Mouse (Mus musculus): ENCODE measurements at regions not wholly inside any gene's neighbourhood (a gene's known extent, or its start where the extent isn't known, plus 50 kb on each side); places are given as distances from the start of the nearest gene placed in this dataset.

GRCm38 (mm10) chr12:107759291-107759690, 244.1 kb downstream of the Bcl11b start:
- Histone ChIP-seq H3K36me3 (ENCODE audit: insufficient read depth) (no peaks in the 10 kb centered on the region), H3K27ac (ENCODE audit: low read depth) (peak overlapping the region; percentile 58), H3K4me1 (ENCODE audit: insufficient read depth) (peaks cover 22% of the 10 kb centered on the region), H3K4me2 (no peak overlapping the region), H3K4me3 (ENCODE audit: low read depth, low read length) (no peak overlapping the region), H3K27me3 (ENCODE audit: insufficient read depth, low read length) (no peaks in the 10 kb centered on the region), H3K9me3 (ENCODE audit: low read depth, low read length) (no peaks in the 10 kb centered on the region), H3K9ac (no peak overlapping the region)
- no peak for DNase-seq
- no peak for ATAC-seq (ENCODE audit: insufficient read depth)
- no peak for TF ChIP-seq CTCF (IDR thresholded peaks at IDR 0.05; ENCODE audit: low read depth)
- WGBS = 66% methylated on average over 5 of the region's 5 CpGs

GRCm38 (mm10) chr12:107759911-107760310, 243.5 kb downstream of the Bcl11b start:
- no peaks in the 10 kb centered on the region for H3K36me3 ChIP-seq (ENCODE audit: insufficient read depth)
- no peak overlapping the region for H3K9ac ChIP-seq
- H3K27ac ChIP-seq (ENCODE audit: low read depth) = no peak overlapping the region
- H3K4me3 ChIP-seq (ENCODE audit: low read depth, low read length) = no peak overlapping the region
- no peaks in the 10 kb centered on the region for H3K27me3 ChIP-seq (ENCODE audit: insufficient read depth, low read length)
- H3K4me2 ChIP-seq = no peak overlapping the region
- peak; percentile 23 for DNase-seq
- 84% methylated on average over 4 of the region's 4 CpGs for WGBS
- H3K9me3 ChIP-seq (ENCODE audit: low read depth, low read length) = no peaks in the 10 kb centered on the region
- ATAC-seq (ENCODE audit: insufficient read depth) = no peak
- H3K4me1 ChIP-seq (ENCODE audit: insufficient read depth) = peaks cover 22% of the 10 kb centered on the region
- TF ChIP-seq CTCF (IDR thresholded peaks at IDR 0.05; ENCODE audit: low read depth) = no peak

- no peaks in the 10 kb centered on the region for H3K36me3 ChIP-seq (ENCODE audit: insufficient read depth)
- H3K4me1 ChIP-seq (ENCODE audit: insufficient read depth) = peaks cover 10% of the 10 kb centered on the region
- no peaks in the 10 kb centered on the region for H3K9me3 ChIP-seq (ENCODE audit: low read depth, low read length)
- WGBS = 65% methylated on average over 4 of the region's 4 CpGs
- no peaks in the 10 kb centered on the region for H3K27me3 ChIP-seq (ENCODE audit: insufficient read depth, low read length)
- no peak overlapping the region for H3K4me2 ChIP-seq
- no peak for DNase-seq
- no peak overlapping the region for H3K27ac ChIP-seq (ENCODE audit: low read depth)
- no peak for ATAC-seq (ENCODE audit: insufficient read depth)
- H3K9ac ChIP-seq = no peak overlapping the region
- H3K4me3 ChIP-seq (ENCODE audit: low read depth, low read length) = no peak overlapping the region
- TF ChIP-seq CTCF (IDR thresholded peaks at IDR 0.05; ENCODE audit: low read depth) = no peak
These were observed 241.3 kb downstream of the Bcl11b start for GRCm38 (mm10) chr12:107762140-107762539.

- TF ChIP-seq CTCF (IDR thresholded peaks at IDR 0.05; ENCODE audit: low read depth) = no peak
- no peak overlapping the region for H3K27ac ChIP-seq (ENCODE audit: low read depth)
- H3K9ac ChIP-seq = no peak overlapping the region
- no peak overlapping the region for H3K4me3 ChIP-seq (ENCODE audit: low read depth, low read length)
- H3K4me1 ChIP-seq (ENCODE audit: insufficient read depth) = no peaks in the 10 kb centered on the region
- DNase-seq (no peak), ATAC-seq (ENCODE audit: insufficient read depth) (no peak)
- no peaks in the 10 kb centered on the region for H3K36me3 ChIP-seq (ENCODE audit: insufficient read depth)
- 44% methylated on average over 13 of the region's 13 CpGs for WGBS
- H3K9me3 ChIP-seq (ENCODE audit: low read depth, low read length) = no peaks in the 10 kb centered on the region
- H3K4me2 ChIP-seq = no peak overlapping the region
- no peaks in the 10 kb centered on the region for H3K27me3 ChIP-seq (ENCODE audit: insufficient read depth, low read length)
These were observed 233.4 kb downstream of the Bcl11b start for GRCm38 (mm10) chr12:107769801-107770515.

- Histone ChIP-seq H3K4me1 (ENCODE audit: insufficient read depth) (no peaks in the 10 kb centered on the region), H3K27me3 (ENCODE audit: insufficient read depth, low read length) (no peaks in the 10 kb centered on the region), H3K36me3 (ENCODE audit: insufficient read depth) (no peaks in the 10 kb centered on the region), H3K27ac (ENCODE audit: low read depth) (no peak overlapping the region), H3K4me3 (ENCODE audit: low read depth, low read length) (no peak overlapping the region), H3K9ac (no peak overlapping the region), H3K9me3 (ENCODE audit: low read depth, low read length) (no peaks in the 10 kb centered on the region), H3K4me2 (no peak overlapping the region)
- no peak for TF ChIP-seq CTCF (IDR thresholded peaks at IDR 0.05; ENCODE audit: low read depth)
- DNase-seq = no peak
- ATAC-seq (ENCODE audit: insufficient read depth) = no peak
- WGBS = 9% methylated on average over 5 of the region's 5 CpGs
These were observed 232.9 kb downstream of the Bcl11b start for GRCm38 (mm10) chr12:107770516-107770836.

GRCm38 (mm10) chr12:107771325-107771724, 232.1 kb downstream of the Bcl11b start:
- H3K9me3 ChIP-seq (ENCODE audit: low read depth, low read length) = no peaks in the 10 kb centered on the region
- no peaks in the 10 kb centered on the region for H3K4me1 ChIP-seq (ENCODE audit: insufficient read depth)
- H3K27ac ChIP-seq (ENCODE audit: low read depth) = no peak overlapping the region
- no peaks in the 10 kb centered on the region for H3K36me3 ChIP-seq (ENCODE audit: insufficient read depth)
- H3K4me2 ChIP-seq = no peak overlapping the region
- H3K4me3 ChIP-seq (ENCODE audit: low read depth, low read length) = no peak overlapping the region
- no peaks in the 10 kb centered on the region for H3K27me3 ChIP-seq (ENCODE audit: insufficient read depth, low read length)
- H3K9ac ChIP-seq = no peak overlapping the region
- no peak for TF ChIP-seq CTCF (IDR thresholded peaks at IDR 0.05; ENCODE audit: low read depth)
- WGBS = 69% methylated on average over 2 of the region's 2 CpGs
- DNase-seq (no peak), ATAC-seq (ENCODE audit: insufficient read depth) (no peak)

- WGBS = 50% methylated on average over 3 of the region's 3 CpGs
- Histone ChIP-seq H3K4me1 (ENCODE audit: insufficient read depth) (no peaks in the 10 kb centered on the region), H3K27ac (ENCODE audit: low read depth) (no peak overlapping the region), H3K36me3 (ENCODE audit: insufficient read depth) (no peaks in the 10 kb centered on the region), H3K27me3 (ENCODE audit: insufficient read depth, low read length) (no peaks in the 10 kb centered on the region), H3K9me3 (ENCODE audit: low read depth, low read length) (no peaks in the 10 kb centered on the region), H3K4me3 (ENCODE audit: low read depth, low read length) (no peak overlapping the region), H3K4me2 (no peak overlapping the region), H3K9ac (no peak overlapping the region)
- DNase-seq = no peak
- ATAC-seq (ENCODE audit: insufficient read depth) = no peak
- TF ChIP-seq CTCF (IDR thresholded peaks at IDR 0.05; ENCODE audit: low read depth) = no peak
These were observed 231.6 kb downstream of the Bcl11b start for GRCm38 (mm10) chr12:107771809-107772208.
